Mouse (Mus musculus): Measurements from ENCODE around the gene Defa25. TPM values are rescaled to one million over a fixed set of nuclear protein-coding genes. Genes with fewer than 3 reads are reported as not detected.

Defa25 gene
- not detected for polyA plus RNA-seq (2014; fragmentation: Illumina TruSeq; extraction: RNeasy Lipid Tissue Mini Kit (QIAGEN cat#74804); ENCODE audit: low read depth, low replicate concordance)

GRCm38 (mm10) chr8:21084142-21084541 lies at the start of gene Defa25:
Gene Defa25, plus strand, starts transcription at chr8:21084442.

GRCm38 (mm10) chr8:21054747-21055146 lies 29.5 kb upstream of the Defa25 start, which contains the start of gene Defa23:
Gene Defa23, plus strand, starts transcription at chr8:21055047.

GRCm38 (mm10) chr8:21064738-21065137 lies 19.5 kb upstream of the Defa25 start, which contains the start of gene Defa35:
Gene Defa35, plus strand, starts transcription at chr8:21065038.

GRCm38 (mm10) chr8:21095950-21096349 lies 11.7 kb downstream of the Defa25 start, which contains the start of gene Gm14851:
Gene Gm14851, minus strand, starts transcription at chr8:21096050.

GRCm38 (mm10) chr8:21134342-21134741 lies 50.1 kb downstream of the Defa25 start, which contains the start of gene Defa30:
Gene Defa30, plus strand, starts transcription at chr8:21134642.

Other genes starting within 250 kb of the Defa25 start
- gene Defb33, start 191.8 kb upstream of the Defa25 start, polyA plus RNA-seq (2014; fragmentation: Illumina TruSeq; extraction: RNeasy Lipid Tissue Mini Kit (QIAGEN cat#74804); ENCODE audit: low read depth, low replicate concordance) = 2.6 TPM
- gene Gm15056, start 181.8 kb upstream of the Defa25 start, polyA plus RNA-seq (2014; fragmentation: Illumina TruSeq; extraction: RNeasy Lipid Tissue Mini Kit (QIAGEN cat#74804); ENCODE audit: low read depth, low replicate concordance) = 40.0 TPM
- gene Gm6040, start 162.4 kb upstream of the Defa25 start, polyA plus RNA-seq (2014; fragmentation: Illumina TruSeq; extraction: RNeasy Lipid Tissue Mini Kit (QIAGEN cat#74804); ENCODE audit: low read depth, low replicate concordance) = 108 TPM
- gene AY761185, start 139.7 kb upstream of the Defa25 start, polyA plus RNA-seq (2014; fragmentation: Illumina TruSeq; extraction: RNeasy Lipid Tissue Mini Kit (QIAGEN cat#74804); ENCODE audit: low read depth, low replicate concordance) = 548 TPM
- gene Defa21, start 58.9 kb upstream of the Defa25 start, polyA plus RNA-seq (2014; fragmentation: Illumina TruSeq; extraction: RNeasy Lipid Tissue Mini Kit (QIAGEN cat#74804); ENCODE audit: low read depth, low replicate concordance) = not detected
- gene Defa23, start 29.4 kb upstream of the Defa25 start, polyA plus RNA-seq (2014; fragmentation: Illumina TruSeq; extraction: RNeasy Lipid Tissue Mini Kit (QIAGEN cat#74804); ENCODE audit: low read depth, low replicate concordance) = not detected
- not detected for gene Defa35, start 19.4 kb upstream of the Defa25 start, polyA plus RNA-seq (2014; fragmentation: Illumina TruSeq; extraction: RNeasy Lipid Tissue Mini Kit (QIAGEN cat#74804); ENCODE audit: low read depth, low replicate concordance)
- not detected for gene Gm14851, start 11.6 kb downstream of the Defa25 start, polyA plus RNA-seq (2014; fragmentation: Illumina TruSeq; extraction: RNeasy Lipid Tissue Mini Kit (QIAGEN cat#74804); ENCODE audit: low read depth, low replicate concordance)
- gene Defa30, start 50.2 kb downstream of the Defa25 start, polyA plus RNA-seq (2014; fragmentation: Illumina TruSeq; extraction: RNeasy Lipid Tissue Mini Kit (QIAGEN cat#74804); ENCODE audit: low read depth, low replicate concordance) = not detected
- gene Defa22, start 77.8 kb downstream of the Defa25 start, polyA plus RNA-seq (2014; fragmentation: Illumina TruSeq; extraction: RNeasy Lipid Tissue Mini Kit (QIAGEN cat#74804); ENCODE audit: low read depth, low replicate concordance) = not detected
- gene Defa31, start 107.2 kb downstream of the Defa25 start, polyA plus RNA-seq (2014; fragmentation: Illumina TruSeq; extraction: RNeasy Lipid Tissue Mini Kit (QIAGEN cat#74804); ENCODE audit: low read depth, low replicate concordance) = 1.4 TPM
- not detected for gene Gm15293, start 117.1 kb downstream of the Defa25 start, polyA plus RNA-seq (2014; fragmentation: Illumina TruSeq; extraction: RNeasy Lipid Tissue Mini Kit (QIAGEN cat#74804); ENCODE audit: low read depth, low replicate concordance)
- gene Gm15292, start 165.3 kb downstream of the Defa25 start, polyA plus RNA-seq (2014; fragmentation: Illumina TruSeq; extraction: RNeasy Lipid Tissue Mini Kit (QIAGEN cat#74804); ENCODE audit: low read depth, low replicate concordance) = not detected
- gene Defa27, start 231.1 kb downstream of the Defa25 start, polyA plus RNA-seq (2014; fragmentation: Illumina TruSeq; extraction: RNeasy Lipid Tissue Mini Kit (QIAGEN cat#74804); ENCODE audit: low read depth, low replicate concordance) = not detected
- not detected for gene Defa29, start 242.6 kb downstream of the Defa25 start, polyA plus RNA-seq (2014; fragmentation: Illumina TruSeq; extraction: RNeasy Lipid Tissue Mini Kit (QIAGEN cat#74804); ENCODE audit: low read depth, low replicate concordance)

Data from adipose tissue, adult 10 weeks (tissue).